Mouse (Mus musculus): ENCODE data around the gene Slc26a10.
"Not testable (repeated sequence)": the region's sequence is repeated elsewhere in the genome, so short reads cannot be mapped to it uniquely, and the experiment has no call there.

- not testable (repeated sequence) for TF ChIP-seq CTCF, POLR2A (IDR thresholded peaks at IDR 0.05; ENCODE audit: insufficient read depth, low read depth, low read length)
Observed at GRCm38 (mm10) chr10:127134394-127135035, 45.9 kb downstream of the Slc26a10 start.

All from olfactory bulb, adult 2 months (tissue).